Mouse (Mus musculus) lung, postnatal 0 days (tissue): ENCODE measurements around the gene Ddx49.

Experiments
- CTCF ChIP-seq: IDR thresholded peaks from 2 replicates; pipeline ENCODE4 v1.5.1; 2016; ENCODE audit warnings: antibody characterized with exemption, mild to moderate bottlenecking
- EP300 ChIP-seq: IDR thresholded peaks from 2 replicates; pipeline ENCODE4 v1.6.1; 2016; ENCODE audit warnings: antibody characterized with exemption, mild to moderate bottlenecking, control low read depth

DNA sequence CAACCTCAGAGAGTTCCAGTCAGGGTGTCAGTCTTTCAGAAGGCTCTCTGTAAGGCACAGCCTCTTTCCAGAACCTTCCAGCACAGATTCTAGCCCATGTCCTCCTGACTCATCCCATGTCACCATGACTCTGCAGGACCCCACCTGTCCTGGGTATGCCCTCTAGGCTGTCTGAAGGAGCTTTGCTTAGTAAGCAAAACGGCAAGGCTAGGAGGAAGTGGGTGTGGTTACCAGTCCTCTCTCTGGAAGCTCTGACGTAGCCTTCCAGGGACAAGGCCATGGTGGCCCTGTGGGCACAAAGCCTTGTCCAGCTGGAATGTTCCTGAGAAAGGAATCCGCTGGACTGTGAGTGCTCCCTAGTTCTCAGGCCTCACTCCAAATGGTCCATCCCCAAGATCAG, 29.3 kb downstream of the Ddx49 start:
- peak; percentile 56; the same call in 1 of the 2 replicates for TF ChIP-seq EP300
- no peak for TF ChIP-seq CTCF
